Mouse (Mus musculus) ovary, postnatal 36 days (tissue): ENCODE results near the gene Anks1b.
A peak's percentile ranks its signal among the peaks of the same experiment; 100 is the strongest.

Source experiments
- DNase-seq: peaks from one replicate; pipeline ENCODE4 v3.0.0; 2022; ENCODE audit warnings: low spot score, mixed read lengths

Anks1b gene

DNA sequence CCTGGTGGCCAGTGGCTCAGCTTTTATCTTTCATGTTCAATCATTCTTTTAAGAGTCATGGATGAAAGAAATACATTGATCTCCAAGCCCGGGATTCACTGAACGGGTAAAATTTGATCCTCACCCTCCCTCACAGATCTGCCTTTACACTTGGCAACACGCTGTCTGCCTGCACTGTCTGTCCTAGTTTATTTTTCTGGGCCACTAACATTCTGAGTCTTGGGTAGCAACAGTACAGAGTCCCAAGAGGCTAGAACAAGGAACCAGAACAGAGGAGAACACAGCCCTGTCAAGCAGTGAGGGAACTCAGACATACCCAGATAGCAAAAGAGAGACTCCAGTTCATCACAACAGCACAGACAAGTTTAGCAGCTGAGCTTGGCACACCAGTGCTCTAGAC lies 797.0 kb downstream of the Anks1b start:
- DNase-seq = no peak

- no peak for DNase-seq
These were observed 798.8 kb downstream of the Anks1b start for GRCm38 (mm10) chr10:90672135-90672534.

GRCm38 (mm10) chr10:90674362-90674761 lies 801.1 kb downstream of the Anks1b start:
- no peak for DNase-seq

DNA sequence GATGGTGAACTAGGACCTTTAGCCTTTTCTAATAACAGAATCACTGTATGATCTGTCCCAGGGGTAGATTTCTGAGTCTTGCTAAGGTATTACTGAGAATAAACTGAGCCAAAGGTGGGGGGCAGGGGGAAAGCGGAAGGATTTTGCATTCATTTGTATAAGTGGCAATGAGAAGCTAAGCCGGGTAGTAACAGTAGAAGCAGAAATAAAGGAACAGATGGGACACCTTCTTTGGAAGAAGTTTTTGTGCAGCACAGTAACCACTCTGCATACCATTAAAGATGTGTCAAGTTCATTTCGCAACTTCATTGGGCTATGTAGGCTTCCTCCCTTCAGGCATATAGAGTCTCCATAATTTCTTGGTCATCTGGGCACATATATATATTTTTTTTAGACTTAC lies 804.1 kb downstream of the Anks1b start:
- no peak for DNase-seq

GRCm38 (mm10) chr10:90679713-90680470 lies 806.6 kb downstream of the Anks1b start:
- no peak for DNase-seq

DNA sequence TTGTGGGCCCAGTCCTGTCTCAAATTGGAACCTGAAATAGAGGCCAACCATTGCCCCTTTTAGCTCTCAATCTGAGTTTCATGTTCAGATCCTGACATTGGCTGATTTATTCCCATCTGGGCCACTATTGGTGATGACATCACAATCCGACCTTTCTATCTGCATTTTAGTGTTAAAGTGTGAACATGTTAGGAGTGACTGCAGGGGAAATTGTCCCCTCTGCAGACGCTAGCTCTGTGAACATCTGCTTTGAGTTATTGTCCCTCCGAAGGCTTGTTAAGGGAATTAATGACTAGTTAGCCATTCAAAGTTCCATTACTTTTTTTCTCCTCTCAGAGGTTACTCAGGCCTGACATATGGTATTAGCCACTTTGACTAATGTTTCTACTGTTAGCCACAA lies 810.5 kb downstream of the Anks1b start:
- DNase-seq = no peak

DNA sequence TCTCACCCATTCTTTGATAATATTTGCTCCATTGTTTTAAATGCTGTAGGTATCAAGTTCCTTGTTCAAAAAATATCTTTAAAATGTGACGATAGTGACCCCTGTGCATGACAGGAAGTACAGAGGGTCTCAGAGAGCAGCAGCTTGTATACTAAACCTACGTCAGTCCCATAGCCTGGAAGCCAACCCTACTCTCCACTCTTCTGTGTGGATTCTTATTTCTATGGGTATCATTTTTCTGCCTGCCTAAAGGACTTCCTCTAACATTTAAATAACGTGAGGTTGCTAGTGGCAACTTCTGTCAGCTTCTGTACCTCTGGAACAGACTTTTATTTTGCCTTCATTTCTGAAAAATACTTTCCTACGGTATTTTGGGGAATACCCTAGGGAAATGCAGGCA lies 812.1 kb downstream of the Anks1b start:
- no peak for DNase-seq

- no peak for DNase-seq
These were observed 814.8 kb downstream of the Anks1b start for GRCm38 (mm10) chr10:90688153-90688552.

DNA sequence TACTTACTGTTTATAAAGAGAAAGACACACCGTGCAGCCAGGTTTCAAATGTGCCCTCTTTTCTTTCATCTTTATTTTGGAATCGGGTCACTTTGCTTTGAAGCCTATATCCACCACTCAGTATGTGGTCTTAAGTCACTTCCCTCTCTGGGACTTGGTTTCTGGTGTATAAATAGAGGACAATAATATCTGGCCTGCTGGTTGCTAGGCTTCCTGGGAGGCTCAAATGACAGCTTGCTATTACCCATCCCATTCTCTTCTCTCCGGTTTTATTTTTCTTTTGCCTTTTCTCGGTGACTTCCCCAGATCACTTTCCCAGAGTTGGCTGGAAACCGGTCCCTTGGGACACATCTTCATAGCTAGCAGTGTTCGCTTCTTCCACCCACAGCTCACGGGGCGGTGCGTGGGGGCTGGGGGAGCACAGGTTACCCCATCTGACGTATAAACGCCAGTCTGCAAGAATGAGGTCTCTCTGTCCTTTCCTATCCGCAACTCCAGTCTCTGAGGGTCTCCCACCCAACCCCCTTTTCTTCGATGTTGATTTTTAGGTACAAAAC lies 815.5 kb downstream of the Anks1b start:
- DNase-seq = no peak

DNA sequence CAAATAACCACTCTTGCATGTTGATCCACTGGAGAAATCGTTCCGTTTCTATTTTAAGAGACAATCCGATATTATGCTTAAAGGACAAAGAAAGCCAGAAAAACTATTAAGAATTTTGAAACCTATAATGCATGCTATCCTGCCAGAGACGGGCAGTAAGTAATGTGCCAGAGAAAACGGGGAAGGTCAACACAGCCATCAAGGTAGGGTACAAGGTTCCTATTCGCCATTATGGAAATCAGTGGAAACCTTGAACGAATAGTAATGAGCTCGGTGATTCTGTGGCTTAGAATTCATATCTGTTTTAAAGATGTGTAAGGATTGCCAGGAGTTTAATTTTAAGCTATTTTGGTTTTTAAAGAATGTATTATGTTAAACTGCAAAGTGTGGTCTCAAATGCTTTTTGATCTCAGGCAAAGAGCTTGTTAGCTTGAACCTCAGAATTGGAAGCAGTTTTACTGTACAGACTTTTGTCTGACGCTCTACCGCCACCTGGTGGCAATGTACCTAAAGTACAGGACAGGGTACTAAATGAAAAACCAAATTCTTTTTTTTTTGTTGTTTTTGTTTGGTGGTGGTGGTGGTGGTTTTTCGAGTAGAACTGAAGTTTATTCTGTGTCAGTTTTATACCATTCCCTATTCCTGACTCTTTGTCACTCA lies 816.7 kb downstream of the Anks1b start:
- DNase-seq = peak; percentile 48

GRCm38 (mm10) chr10:90696687-90697086 lies 823.4 kb downstream of the Anks1b start:
- DNase-seq = no peak

DNA sequence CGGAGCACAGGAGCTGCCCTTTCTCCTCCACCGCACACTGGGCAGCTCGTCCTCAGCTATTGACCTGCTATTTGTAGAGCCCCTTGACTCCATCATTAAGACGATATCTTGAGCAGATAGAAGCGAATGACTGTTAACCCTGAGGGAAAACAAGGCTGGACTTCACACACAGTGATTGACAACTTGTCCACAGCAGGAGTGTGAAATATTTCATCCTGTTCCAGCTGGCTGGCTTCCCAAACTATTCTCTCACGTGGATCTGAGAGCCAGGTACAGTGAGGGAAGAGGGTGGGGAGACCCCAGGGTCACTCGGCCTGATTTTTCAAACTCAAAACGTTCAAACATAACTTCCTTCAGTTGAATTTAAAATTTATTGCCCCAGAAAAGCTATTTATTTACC lies 824.1 kb downstream of the Anks1b start:
- no peak for DNase-seq

GRCm38 (mm10) chr10:90699211-90699610 lies 825.9 kb downstream of the Anks1b start:
- DNase-seq = no peak

DNA sequence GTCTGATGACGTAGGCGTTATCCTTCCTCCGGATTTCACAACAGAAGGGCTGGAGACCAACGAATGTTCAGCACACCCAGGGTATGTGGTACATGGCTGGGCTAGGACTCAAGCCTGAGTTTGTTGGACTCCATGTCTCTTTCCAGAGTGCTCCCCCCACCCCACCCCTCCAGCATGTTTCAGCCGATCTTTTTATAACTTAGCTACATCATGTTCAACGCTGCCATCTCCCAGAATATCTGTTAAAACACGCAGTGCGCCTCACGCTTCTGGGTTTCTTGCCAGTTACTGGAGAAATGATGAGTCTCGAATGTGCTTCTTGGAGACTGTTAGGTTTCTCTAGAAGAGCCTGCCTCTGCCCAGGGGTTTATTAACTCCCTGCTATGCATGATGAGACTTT lies 831.3 kb downstream of the Anks1b start:
- DNase-seq = no peak

- DNase-seq = no peak
These were observed 835.7 kb downstream of the Anks1b start for GRCm38 (mm10) chr10:90708822-90709601.

DNA sequence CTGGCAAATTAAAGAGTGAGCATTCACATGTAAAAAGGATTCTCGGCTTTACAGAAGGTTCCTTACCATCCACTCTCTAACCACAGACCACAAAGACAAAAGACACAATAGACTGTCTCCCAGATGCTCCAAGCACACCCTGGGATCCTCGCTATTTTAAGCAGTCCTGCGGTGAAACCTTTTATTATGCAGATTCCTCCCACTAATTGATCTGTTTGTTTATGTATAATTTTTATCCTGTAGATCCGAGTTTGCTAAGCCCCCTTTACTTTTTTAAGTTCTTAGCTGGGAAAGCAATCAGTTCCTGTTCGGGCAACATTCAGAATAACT lies 836.3 kb downstream of the Anks1b start:
- DNase-seq = no peak

GRCm38 (mm10) chr10:90717961-90718360 lies 844.7 kb downstream of the Anks1b start:
- DNase-seq = no peak

GRCm38 (mm10) chr10:90718684-90719083 lies 845.4 kb downstream of the Anks1b start:
- DNase-seq = no peak

GRCm38 (mm10) chr10:90719996-90720395 lies 846.7 kb downstream of the Anks1b start:
- DNase-seq = no peak

DNA sequence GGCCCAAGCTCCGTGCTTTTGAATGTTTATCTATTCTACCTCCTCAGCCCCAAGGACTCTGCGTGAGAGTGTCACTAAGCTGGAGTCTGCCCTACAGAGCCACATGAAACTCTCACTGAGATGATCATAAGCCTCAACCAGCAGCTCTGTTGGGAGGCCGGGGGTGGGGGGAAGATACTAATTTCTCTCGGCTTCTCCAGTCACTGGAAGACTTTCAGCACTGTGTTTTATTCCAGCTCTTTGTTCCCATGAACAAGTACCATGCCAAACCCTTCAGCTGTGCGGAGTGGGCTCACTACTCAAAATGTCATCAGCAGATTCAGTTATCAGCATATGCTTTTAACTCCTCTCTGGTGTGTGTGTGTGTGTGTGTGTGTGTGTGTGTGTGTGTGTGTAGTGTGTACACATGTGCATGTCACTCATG lies 849.8 kb downstream of the Anks1b start:
- DNase-seq = no peak

DNA sequence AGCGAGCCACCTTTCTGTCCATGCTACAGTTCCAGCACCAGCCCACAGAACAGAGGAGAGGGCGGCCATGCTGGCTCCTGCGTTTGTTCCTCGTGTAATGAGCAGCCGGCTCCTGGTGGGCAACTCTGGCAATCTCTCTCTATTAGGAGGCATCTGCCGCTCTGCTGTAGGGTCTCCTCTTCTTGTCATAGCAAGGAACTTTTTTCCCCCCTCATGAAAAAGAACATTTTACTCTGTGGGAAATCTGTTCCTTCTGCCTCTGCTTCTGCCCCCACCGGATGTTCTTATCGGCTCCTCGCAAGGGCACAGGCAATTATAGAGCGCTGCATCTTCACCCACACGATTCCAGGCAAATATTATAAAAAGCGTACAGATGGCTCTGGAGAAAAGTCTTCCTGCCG lies 850.6 kb downstream of the Anks1b start:
- DNase-seq = no peak

- DNase-seq = no peak
These were observed 851.6 kb downstream of the Anks1b start for GRCm38 (mm10) chr10:90724931-90725330.
